9 mouse cellular contexts compared by ENCODE assay signal in the genomic region with DNA sequence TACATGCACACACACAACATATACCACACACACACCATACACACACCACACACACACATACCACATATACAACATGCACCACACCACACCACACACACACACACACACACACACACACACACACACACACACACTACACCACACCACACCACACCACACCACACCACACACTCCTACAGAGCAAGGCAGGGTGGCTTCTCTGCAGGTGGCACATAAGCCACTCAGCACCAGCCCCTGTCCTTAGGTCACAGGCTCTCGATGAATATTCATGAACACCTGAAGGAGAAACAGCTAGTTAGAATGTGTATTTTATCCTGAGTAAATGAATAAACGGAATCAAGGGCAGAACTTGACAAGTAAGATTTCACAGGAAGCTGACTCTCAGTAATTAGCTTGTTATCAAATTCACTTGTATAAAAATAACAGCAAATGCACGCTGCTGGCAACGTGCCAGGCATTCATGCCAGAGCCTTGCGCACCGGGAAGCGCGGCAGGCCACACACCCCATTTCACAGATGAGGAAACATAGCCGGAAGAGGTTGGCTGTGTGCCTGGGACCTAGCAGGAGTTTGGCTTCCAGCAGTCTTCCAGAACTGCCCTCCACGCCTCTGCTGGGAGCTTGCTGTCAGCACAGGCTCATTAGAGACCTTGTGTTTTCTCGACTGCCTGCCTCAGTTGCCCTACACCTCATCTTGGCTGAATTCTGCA. TPM values are rescaled to one million over a fixed set of nuclear protein-coding genes. Genes with fewer than 3 reads are reported as not detected.
DNase-seq lines count a peak whose midpoint lies in the region; ATAC-seq and TF ChIP-seq lines count a peak whose summit lies in the region.
"Had no signal": no experiment of that assay in that cellular context is flagged by ENCODE, and none has a peak within 500 bp of the region (broad histone marks: within the 10 kb centered on the region; RNA-seq: fewer than 3 reads in every experiment).

No protein-coding gene starts in this region.

- intact Hi-C loops in gastrocnemius, adult 2 months (cut with DNase I): no loop called here

- H3K36me3 ChIP-seq in hindbrain, embryonic 14.5 days (replicated peaks; ENCODE audit: control insufficient read depth, insufficient read depth): no peaks in the 10 kb centered on the region
- H3K36me3 ChIP-seq in midbrain, embryonic 11.5 days (ENCODE audit: control insufficient read depth, insufficient read depth, low read length): no peaks in the 10 kb centered on the region
- H3K36me3 ChIP-seq: liver, embryonic 13.5 days had no signal

- peak; percentile 34 for TF ChIP-seq CTCF in gastrocnemius, adult 2 months (IDR thresholded peaks at IDR 0.05)

- H3K4me2 ChIP-seq in hindbrain, embryonic 14.5 days (replicated peaks): no peak overlapping the region
- H3K4me2 ChIP-seq in midbrain, embryonic 11.5 days: no peak overlapping the region
- H3K4me2 ChIP-seq: liver, embryonic 13.5 days had no signal

- H3K9me3 ChIP-seq in hindbrain, embryonic 14.5 days (ENCODE audit: control insufficient read depth, low read length): no peaks in the 10 kb centered on the region
- H3K9me3 ChIP-seq in midbrain, embryonic 11.5 days (ENCODE audit: control insufficient read depth, low read length): no peaks in the 10 kb centered on the region
- H3K9me3 ChIP-seq: liver, embryonic 13.5 days had no signal

- ATAC-seq in hindbrain, embryonic 14.5 days (ENCODE audit: low FRiP score): peak; percentile 65; the same call in 1 of the 2 replicates
- peak; percentile 41 for ATAC-seq in midbrain, embryonic 11.5 days (ENCODE audit: low FRiP score)
- ATAC-seq in erythroblast, adult 5-6 weeks (replicated peaks; ENCODE audit: low FRiP score, poor library complexity, severe bottlenecking): no peak

- H3K27me3 ChIP-seq in hindbrain, embryonic 14.5 days (ENCODE audit: control insufficient read depth, insufficient read depth, low read length): no peaks in the 10 kb centered on the region
- H3K27me3 ChIP-seq in midbrain, embryonic 11.5 days (ENCODE audit: control insufficient read depth, insufficient read depth, low read length): no peaks in the 10 kb centered on the region

- peak; percentile 87 for DNase-seq in Muller cell, postnatal 12 days (ENCODE audit: inconsistent ontology term)
- peak; percentile 76 to 81 for DNase-seq in adrenal gland, postnatal 36 days
- DNase-seq in gastrocnemius, adult 2 months: peak; percentile 84
- peak; percentile 67 for DNase-seq in hindbrain, embryonic 14.5 days (ENCODE audit: low spot score)
- peak; percentile 45 to 64 for DNase-seq in layer of hippocampus, postnatal 14 days (ENCODE audit: low spot score in 2 of 2)
- DNase-seq in midbrain, embryonic 11.5 days (ENCODE audit: low spot score, missing footprints): no peak
- DNase-seq in testis, postnatal 10 days (ENCODE audit: low spot score): peak; percentile 74
- DNase-seq: liver, embryonic 13.5 days had no signal

- H3K27ac ChIP-seq in gastrocnemius, adult 2 months: no peak overlapping the region
- H3K27ac ChIP-seq in hindbrain, embryonic 14.5 days: no peak overlapping the region
- H3K27ac ChIP-seq in midbrain, embryonic 11.5 days (ENCODE audit: low read depth, low read length): no peak overlapping the region
- H3K27ac ChIP-seq: liver, embryonic 13.5 days had no signal

- H3K9ac ChIP-seq in hindbrain, embryonic 14.5 days: no peak overlapping the region
- H3K9ac ChIP-seq in midbrain, embryonic 11.5 days (ENCODE audit: low read length): no peak overlapping the region
- H3K9ac ChIP-seq: liver, embryonic 13.5 days had no signal

- 16% methylated on average over 11 of the region's 11 CpGs for WGBS in hindbrain, embryonic 14.5 days
- 35% methylated on average over 11 of the region's 11 CpGs for WGBS in midbrain, embryonic 11.5 days

- peaks cover 9% of the 10 kb centered on the region for H3K4me1 ChIP-seq in hindbrain, embryonic 14.5 days (replicated peaks; ENCODE audit: control insufficient read depth, insufficient read depth, low read length)
- H3K4me1 ChIP-seq in midbrain, embryonic 11.5 days (ENCODE audit: control insufficient read depth, insufficient read depth, low read length): peaks cover 14% of the 10 kb centered on the region

- no peak overlapping the region for H3K4me3 ChIP-seq in gastrocnemius, adult 2 months
- H3K4me3 ChIP-seq in hindbrain, embryonic 14.5 days (replicated peaks; ENCODE audit: low read length): no peak overlapping the region
- no peak overlapping the region for H3K4me3 ChIP-seq in midbrain, embryonic 11.5 days (ENCODE audit: low read depth, low read length)
- H3K4me3 ChIP-seq: liver, embryonic 13.5 days had no signal

RNA-seq across cellular contexts. Expression of gene Irs2, which starts 54.8 kb away (rescaled TPM):
- total RNA-seq in adrenal gland, postnatal 36 days (2021): 10 to 100 TPM; 47.4 to 60.1 TPM
- 10 to 100 TPM; 28.2 to 44.8 TPM for total RNA-seq in gastrocnemius, adult 2 months (2021)
- 5.4 and 5.8 TPM in 2 replicates for polyA plus RNA-seq in hindbrain, embryonic 14.5 days (2014; fragmentation: Nextera tagmentation; extraction: Ambion mirVana)
- total RNA-seq in layer of hippocampus, postnatal 14 days (2021): 10 to 100 TPM; 59.9 to 65.7 TPM
- polyA plus RNA-seq in midbrain, embryonic 11.5 days (2014; fragmentation: Nextera tagmentation; extraction: Ambion mirVana): 5.2 and 6.2 TPM in 2 replicates
- total RNA-seq in erythroblast, adult 5-6 weeks (2015; ENCODE audit: low replicate concordance): 12.1 and 15.2 TPM in 2 replicates
- total RNA-seq in erythroblast, adult 5-6 weeks (2017; ENCODE audit: low replicate concordance): 10.6 and 13.5 TPM in 2 replicates
